Mouse (Mus musculus) olfactory bulb, adult 2 months (tissue): ENCODE data around the gene Tdrd6.

Experiments
- CTCF ChIP-seq: fragments of 200-500 bp; IDR thresholded peaks from 2 replicates; pipeline ENCODE4 v1.5.1; 2012; ENCODE audit warnings: low read depth, mild to moderate bottlenecking, low read length, moderate library complexity; ENCODE audit not compliant: insufficient read depth
- POLR2A ChIP-seq: fragments of 200-500 bp; IDR thresholded peaks from 2 replicates; pipeline ENCODE4 v1.6.1; 2012; ENCODE audit warnings: mild to moderate bottlenecking, low read depth, low read length, moderate library complexity; ENCODE audit not compliant: insufficient read depth

GRCm38 (mm10) chr17:43598706-43599105 is 31.4 kb downstream of the Tdrd6 start:
- TF ChIP-seq CTCF, result no peak
- no peak for TF ChIP-seq POLR2A
